Mouse (Mus musculus) monocyte, adult 2 months (primary cell): ENCODE measurements around the gene 4930524B15Rik.
"Not testable (repeated sequence)": the region's sequence is repeated elsewhere in the genome, so short reads cannot be mapped to it uniquely, and the experiment has no call there.

ENCODE experiments used
- DNase-seq, 2 experiments: peaks; one replicate each; pipeline ENCODE4 v3.0.0; 2022; ENCODE audit warnings: low spot score in 2 of 2, low read depth in 1 of 2

The 4930524B15Rik gene

DNA sequence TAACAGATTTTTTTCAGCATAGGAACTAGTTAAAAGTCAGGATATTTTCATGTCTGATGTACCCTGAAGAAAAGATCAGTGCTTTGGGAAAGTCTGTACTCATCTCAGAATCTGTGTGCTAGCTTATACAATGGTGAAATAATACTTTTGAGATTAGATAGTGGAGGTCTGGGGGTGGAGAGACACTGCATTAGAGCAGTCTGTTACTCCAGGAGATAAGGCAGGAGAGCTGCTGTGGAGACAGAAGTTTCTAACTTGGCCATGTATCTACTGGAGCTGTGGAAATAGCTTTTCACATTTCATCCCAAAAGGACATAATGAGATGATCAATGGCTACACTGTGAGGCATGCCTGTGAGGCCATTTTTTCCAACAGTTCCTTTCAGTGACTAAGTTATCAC lies 17.9 kb downstream of the 4930524B15Rik start:
- no peak for DNase-seq

DNA sequence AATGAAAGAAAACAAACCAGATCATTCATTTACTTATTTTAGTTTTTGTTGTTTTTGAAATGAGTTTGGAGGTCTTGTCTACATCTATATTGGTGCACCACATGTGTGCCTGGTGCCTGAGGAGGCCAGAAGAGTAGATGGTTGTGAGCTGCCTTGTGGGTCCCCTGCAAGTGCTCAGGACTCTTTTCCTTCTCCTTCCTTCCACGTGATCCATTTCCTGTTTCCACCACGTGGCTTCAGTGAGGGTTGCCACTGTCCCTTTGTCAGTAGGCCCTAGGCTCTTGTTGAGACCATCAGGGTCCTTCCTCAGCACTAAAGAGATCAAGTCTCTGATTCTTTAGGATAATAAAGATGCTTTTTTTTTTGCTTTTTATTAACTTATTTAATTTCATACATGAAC lies 19.4 kb downstream of the 4930524B15Rik start:
- DNase-seq, result no peak

DNA sequence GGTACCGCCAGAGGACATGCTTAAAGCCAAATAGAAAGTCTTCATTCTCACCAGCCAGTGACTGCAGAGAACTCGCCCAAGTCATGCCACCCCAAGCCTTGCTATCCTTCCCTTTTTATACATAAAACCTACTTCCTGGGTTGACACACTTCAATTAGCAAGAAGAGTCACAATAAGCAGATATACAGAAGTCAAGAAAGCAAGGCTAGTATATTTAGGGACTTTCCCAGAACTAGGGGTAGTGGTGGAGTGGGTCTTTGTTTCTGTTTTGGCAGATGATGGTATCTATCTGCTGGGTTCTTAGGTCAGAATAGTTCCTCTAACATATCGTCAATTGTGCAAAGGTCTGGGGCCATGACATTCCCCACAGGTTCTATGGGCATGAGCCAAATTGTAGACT lies 27.1 kb downstream of the 4930524B15Rik start:
- no peak for DNase-seq

DNA sequence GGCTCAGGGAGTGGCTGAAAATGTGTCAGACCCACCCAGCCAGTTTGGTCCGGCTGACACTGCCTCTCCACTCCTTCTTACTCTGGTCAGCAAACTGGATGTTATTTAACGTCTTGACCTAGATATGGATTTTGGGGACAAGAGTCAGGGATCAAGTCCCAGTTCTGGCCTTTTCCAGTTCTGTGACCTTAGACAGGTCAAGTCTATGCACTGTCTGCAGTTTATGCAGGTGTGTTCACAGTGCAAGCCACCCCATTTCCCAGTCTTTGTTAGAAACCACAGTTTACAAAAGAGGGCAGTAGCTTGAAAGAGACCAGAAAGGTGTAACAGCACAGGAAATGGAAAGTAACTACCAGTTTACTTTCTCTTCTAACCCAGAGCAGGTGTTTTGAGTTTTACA lies 34.3 kb downstream of the 4930524B15Rik start:
- no peak for DNase-seq

DNA sequence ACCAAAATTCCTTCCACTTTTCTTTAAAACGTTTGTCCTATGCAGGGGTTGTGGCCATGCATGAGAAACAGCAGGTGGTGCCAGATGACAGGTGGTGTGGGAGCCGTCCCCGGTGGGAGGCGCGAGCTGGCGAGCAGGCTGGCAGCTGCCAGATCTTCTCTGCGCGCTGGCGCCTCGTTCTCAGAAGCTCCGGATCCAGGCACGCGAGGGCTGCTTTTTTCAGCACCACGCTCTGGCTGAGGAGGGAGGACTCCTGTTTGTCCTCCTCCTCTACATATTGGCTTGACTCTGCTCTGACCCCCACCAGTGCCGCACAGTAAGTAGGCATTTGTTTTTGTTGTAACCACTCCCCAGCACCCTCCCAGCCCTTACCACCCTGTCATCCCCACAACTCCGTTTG lies 34.9 kb downstream of the 4930524B15Rik start, which contains the start of gene Nsg2:
Nsg2 (plus strand) TSS at position 183 of the 400 bp plus-strand sequence.
- DNase-seq, result no peak

DNA sequence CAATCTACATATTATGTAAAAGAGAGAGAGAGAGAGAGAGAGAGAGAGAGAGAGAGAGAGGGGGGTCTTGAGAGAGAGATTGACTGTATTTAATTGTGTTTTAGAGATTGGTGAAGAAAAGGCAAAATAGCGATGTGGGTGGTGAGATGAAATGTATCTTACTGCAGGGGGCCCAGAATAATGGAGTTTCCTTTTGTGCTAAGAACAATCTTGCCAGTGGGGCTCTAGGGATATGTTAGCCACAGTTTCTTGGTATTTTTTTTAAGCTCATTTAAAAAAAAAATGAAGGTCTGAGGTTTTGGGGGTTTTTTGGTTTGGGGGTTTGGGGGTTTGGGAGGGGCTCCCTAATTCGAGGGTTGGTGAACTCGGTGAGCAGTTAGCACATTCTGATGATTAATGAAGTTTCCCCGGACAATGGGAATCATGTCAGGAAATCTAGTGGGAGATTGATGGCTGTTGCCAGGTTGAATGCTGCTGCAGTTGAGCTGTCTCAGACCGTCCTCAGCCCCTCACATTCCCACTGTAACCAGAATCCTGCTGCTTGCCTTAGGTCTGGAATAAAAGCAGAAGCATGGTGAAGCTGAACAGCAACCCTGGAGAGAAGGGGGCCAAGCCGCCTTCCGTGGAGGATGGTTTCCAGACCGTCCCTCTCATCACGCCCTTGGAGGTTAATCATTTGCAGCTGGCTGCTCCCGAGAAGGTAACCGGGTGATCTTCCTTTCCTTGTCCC lies 36.0 kb downstream of the 4930524B15Rik start:
- no peak for DNase-seq

DNA sequence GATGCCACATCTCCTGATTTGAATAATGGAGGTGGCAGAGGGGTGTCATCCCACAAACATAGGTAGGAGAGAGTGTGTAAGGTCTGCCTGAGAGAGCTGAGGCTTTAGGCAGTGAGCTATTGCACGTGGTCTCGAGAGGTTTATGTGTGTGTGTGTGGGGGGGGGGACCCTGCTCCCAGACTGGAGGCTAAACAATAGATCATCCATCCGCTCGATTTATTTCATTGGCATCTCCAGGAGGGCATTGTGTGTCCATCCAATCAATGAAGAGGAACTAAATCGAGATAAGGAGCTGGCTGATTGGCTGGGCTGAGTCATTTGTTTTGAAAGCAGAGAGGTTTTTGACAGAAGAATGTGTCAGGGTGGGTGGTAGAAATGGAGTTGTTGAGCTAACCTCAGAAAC lies 37.3 kb downstream of the 4930524B15Rik start:
- no peak for DNase-seq

DNA sequence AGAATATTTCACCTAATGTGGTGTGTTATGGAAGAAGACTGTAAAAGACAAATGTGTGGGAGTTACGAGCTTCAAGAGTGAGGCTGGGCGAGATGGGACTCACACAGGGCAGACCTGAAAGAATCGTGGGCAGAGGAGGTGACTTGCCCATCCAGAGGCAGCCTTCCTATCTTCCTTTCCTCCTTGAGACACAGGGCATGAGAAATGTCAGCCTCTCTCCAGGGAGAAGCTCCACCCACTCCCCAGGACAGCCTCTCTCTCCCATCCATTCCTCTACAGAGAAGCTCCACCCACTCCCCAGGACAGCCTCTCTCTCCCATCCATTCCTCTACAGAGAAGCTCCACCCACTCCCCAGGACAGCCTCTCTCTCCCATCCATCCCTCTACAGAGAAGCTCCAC lies 42.7 kb downstream of the 4930524B15Rik start:
- not testable (repeated sequence) for DNase-seq

DNA sequence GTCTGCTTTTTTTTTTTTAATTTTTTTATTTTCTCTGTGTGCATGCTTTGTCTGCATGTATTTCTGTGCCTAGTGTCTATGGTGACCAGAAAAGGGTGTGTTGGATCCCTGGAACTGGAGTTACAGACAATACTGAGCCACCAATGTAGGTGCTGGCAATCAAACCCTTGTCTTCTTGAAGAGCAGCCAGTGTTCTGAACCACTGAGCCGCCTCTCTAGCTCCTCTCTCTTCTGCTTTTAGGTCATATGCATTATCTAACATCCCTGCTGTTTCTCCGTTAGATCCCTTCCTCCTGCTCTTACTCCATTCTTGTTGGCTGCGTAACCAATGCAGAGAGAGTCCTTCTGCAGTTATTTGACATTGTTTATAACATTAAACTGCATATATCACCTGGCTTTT lies 43.5 kb downstream of the 4930524B15Rik start:
- DNase-seq, result no peak

DNA sequence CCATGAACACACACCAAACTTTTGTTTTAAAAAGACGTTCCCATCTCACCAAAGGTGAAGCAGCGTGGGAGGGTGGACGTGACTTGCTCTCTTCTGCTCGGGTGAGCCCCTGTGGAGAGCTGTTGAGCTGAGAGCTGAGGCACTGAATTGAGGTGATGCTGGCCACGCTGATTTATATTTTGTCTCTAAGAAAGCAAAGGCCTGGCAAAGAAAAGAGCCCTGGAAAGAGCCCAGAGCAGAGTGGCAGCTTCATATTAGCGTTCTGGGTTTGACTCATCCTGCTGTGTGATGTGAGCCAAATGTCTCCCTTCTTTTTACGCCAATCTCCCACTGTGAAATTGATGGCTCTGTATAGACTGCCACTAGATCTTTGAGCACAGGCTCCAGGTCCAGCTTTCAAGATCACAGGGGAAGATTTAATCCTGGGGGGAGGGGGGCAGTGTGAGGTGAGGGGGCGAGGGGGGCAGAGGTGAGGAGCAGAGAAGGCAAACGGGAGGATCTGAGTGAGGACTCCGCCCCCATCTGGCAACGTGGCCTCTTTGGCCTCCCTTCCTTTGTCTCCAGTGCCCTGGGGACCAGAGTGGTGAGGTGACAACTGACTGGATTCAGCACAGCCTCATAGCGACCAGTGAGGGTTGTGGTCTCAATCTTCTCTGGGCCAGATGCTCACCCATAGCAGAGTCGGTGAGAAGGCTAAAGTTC lies 44.7 kb downstream of the 4930524B15Rik start:
- no peak for DNase-seq

DNA sequence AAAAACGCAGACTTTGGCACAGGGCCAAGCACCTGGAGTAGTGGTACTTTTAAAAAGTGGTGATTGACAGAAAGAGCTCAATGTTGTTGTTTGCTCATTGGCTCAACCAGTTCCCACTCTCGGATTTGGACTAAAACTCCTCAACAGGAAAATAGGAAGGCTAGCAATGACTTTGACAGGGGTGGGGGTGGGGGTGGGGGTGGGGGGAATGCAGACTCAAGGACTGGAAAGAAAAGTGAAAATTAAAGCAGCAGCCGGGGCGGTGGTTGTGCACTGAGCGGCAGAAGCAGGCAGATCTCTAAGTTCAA lies 45.2 kb downstream of the 4930524B15Rik start:
- no peak for DNase-seq

DNA sequence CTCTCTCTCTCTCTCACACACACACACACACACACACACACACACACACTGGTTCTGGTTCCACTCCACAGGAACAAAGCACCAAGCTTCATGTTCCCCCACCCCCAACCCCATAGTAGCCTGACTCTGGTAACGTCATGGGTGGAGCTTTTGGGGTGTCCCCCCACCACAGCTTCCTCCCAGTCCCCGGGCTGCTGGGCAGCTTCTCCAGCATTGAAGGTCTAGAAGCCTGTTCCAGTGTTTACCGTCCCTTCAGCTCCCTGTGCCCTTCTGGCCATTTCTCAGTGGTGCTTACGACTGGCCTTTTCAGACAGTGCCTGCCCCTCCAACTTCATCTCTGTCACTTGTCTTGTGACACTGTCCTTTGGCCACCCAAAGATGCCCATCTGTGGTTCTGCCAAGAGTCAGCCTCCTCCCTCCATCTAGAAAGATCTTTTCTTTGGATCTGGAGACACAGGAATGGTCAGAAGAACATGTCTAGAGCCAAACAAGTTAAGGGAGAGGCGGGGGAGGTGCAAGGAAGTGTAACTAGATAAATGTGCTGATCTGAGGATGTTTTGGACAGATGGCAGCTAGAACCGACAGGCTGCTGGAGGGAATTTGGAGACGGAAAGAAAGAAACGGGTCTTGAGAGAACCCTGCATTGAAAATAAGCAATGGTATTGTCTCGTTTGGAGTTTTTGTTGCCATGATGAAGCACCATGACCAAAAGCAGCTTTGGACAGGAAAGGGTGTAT lies 46.6 kb downstream of the 4930524B15Rik start:
- no peak for DNase-seq

DNA sequence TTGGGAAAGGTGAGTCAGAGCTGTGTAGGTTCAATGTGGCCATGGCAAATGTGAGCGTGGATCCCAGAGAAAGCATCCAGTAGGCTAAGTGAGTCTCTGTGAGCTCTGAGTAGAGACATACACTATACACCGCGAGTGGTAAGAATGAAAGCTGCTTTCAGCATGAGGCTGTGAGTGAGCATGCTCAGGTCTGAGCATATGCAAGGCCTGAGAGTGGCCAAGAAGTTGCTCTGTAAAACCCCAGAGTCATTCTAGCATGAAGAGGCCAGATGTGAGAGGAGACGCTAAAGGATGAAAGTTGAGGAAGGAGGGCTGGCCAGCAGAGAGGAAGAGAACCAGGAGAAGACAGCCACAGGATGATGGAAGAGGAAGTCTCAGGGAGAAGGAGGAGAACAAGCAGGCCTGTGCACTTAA lies 47.6 kb downstream of the 4930524B15Rik start:
- no peak for DNase-seq

DNA sequence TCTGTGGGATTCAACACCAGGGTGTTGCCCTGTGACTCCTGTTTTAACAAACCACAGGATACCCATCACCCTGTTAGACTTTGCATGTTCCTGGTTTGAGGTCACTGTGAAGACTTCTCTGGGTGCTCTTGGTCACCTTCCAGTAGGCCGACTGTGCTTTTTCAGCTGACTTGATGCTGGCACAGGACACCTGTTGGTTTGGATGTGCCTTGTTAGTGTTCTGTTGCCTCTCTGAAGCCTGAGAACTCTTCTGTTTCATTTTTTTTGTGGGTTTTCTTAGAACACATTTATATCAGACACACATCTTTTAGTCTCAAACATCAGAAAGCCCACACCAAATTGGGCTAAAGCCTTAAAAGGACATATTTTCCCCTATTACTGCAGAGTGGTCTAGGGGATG lies 48.2 kb downstream of the 4930524B15Rik start:
- DNase-seq, result no peak

DNA sequence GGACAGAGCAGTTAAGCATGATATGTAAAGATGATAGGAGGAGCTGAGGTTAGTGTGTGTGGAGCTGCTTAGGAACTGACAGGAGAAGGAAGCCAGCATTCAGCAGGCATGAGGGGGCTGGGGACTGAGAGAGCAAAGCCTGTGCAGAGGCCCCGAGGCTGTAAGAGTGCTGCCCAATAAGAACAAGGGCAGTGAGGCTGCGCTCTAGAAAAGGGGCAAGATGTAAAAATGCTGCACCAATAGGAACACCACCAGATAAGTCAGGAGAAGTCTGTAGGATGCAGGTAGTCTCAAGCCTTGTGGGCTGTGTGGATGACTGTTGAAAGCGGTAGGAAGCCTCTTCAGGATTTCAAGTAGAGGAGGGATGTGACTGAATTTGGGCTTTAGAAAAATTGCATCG lies 52.8 kb downstream of the 4930524B15Rik start:
- no peak for DNase-seq

DNA sequence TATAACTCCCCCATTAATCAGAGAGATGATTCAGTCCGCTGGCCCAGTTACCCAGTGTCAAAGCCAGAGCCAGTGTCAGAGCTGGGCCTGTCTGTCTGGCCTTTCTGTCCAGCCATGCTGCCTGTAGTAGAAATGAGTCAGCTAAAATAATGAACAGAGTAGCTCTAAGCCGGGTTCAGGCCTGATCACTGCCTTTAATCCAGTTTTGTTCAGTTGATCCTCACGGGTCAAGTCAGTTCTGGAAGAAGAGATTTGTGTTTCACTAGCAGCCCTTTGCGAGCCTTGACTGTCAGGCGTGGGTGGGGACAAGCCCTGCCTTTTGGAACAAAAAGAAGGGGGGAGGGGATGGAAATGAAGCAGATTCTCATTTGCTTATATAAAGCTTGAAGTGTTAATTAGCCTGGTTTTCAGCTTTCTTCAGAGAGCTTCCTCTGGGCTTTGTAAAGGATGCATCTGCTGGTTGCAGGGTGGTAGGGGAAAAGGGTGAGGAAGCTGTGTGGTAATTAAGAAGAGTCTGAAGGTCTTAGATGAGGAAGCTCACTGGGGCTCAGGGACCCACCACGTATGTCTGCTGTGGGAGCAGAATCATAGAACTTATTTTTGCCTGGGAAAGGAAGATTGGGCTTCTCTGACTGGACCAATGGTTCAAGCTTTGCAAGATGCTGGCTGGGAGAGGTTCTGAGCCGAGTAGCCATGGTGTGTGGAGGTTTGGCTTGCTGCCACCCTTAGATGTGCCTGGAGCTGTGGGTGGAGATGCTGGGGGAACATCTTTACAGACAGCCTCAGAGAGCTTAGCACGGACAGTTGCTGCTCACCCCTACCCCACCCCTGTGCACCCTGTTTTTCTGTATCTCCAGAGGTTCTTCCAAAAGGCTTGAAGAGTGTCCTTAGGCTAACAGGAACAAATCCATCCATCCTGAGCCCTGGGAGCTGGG lies 54.9 kb downstream of the 4930524B15Rik start:
- no peak for DNase-seq

DNA sequence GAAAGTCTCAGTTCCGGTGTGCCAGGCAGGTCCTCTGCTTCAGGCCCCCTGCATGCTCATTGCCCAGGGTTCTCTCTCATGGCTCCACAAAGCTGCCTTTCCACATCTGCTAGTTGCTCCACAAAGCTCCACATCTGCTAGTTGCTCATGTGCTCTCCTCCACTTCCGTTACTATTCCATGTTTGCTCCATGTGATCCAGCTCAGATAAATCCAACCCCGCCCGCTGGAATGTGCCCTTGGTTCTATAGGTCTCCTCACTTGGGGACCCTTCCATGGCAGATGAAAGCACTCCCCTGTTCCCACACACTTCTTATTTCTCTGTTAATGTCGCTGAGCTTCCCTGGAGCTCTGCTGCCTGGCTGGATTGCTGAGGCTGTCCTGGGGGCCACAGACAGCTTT lies 61.2 kb downstream of the 4930524B15Rik start:
- DNase-seq, result no peak

DNA sequence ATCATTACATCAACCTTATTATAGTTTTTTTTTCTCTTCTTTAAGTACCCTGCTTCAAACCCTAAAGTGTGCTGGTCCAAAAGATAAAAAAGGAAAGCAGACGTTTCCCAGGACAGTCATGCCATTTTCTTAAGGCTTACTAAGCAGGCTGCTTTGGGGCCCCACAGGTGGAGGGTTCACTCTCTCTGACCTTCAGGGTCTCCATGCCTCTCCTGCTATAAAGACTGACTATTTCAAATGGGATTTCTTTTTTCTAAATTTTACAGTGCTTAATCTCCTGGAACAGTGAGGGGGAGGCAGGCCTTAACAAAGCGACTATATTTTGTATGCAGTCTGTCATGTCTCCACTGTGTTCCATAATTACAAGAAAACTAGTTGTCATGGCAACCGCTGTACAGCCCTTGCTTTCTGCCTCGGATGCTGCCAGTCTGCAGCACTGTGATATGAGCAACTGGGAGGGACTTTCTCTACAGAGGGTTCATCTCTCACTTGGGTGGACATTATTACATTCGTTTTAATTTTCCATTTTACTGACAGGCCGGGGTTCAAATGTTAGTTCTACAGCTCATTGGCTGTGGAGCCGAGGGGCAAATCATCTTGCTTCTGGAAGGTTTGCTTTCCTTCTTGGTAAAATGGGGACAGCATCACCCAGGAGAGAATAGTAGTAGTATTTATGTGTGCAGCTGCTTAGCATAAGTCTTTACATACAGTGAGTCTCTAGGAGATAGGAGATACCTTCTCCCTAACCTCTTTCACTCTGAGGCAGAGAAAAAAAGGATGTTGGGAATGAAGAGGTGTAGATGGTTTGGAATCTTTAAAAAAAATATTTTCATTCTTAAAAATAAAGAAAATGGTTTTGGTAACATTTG lies 62.3 kb downstream of the 4930524B15Rik start:
- DNase-seq, result no peak

DNA sequence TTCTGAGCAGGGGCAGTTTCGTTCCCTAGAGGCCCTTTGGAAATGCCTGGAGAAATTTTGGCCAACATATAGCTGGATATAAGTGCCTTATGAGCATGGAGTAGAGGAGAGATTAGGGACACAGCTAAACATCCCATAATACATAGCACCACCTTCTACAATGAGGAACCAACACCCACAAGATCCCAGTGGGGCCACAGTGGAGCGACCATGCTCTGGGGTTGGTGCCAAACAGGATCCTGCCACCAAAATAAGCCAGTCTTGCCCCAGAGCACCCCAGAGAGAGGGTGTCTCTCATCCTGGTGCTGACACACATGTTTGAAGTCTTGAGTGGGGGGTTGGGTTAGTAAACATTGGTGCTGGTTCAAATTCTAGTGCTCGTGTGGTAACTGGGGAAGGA lies 63.2 kb downstream of the 4930524B15Rik start:
- no peak for DNase-seq
